Mouse (Mus musculus) monocyte, adult 2 months (primary cell): ENCODE measurements around the gene 2010111I01Rik.

Experiments used
- DNase-seq, 2 experiments: peaks; one replicate each; pipeline ENCODE4 v3.0.0; 2022; ENCODE audit warnings: low spot score in 2 of 2, low read depth in 1 of 2

2010111I01Rik gene

DNA sequence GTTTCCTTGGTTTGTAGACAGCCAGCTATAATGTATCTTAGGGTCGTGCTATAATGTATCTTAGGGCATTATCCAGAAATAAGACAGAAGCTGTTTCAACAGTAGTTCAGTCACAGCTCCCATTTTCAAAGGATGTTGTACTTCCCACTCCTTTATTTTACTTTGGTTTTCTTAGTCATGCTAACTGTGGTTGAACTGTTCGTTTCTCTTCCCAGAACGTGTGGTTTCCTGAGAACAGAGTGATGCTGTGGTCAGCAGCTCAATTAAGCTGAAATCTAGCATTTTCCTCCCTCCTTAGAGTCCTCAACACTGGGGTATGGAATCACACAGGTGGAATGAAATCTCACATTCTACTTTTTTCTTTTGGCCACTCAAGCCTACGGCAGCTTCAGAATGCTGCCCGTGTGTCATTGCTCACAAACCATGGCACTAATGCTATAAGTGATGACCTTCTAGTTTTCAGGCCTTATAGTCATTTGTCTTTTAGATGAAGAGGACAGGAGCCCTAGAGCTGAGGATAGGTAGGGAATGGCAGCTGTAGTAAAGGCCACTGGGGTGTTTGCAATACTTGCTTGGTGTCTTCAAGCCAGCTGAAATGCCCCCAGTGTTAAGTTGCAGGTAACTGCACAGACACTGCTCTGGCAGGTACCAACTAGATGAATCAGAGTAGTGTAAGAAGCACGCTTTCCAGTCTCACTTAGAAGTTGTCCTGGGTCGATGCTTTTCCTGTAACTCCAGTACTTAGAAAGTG lies 289.4 kb downstream of the 2010111I01Rik start:
- no peak for DNase-seq

DNA sequence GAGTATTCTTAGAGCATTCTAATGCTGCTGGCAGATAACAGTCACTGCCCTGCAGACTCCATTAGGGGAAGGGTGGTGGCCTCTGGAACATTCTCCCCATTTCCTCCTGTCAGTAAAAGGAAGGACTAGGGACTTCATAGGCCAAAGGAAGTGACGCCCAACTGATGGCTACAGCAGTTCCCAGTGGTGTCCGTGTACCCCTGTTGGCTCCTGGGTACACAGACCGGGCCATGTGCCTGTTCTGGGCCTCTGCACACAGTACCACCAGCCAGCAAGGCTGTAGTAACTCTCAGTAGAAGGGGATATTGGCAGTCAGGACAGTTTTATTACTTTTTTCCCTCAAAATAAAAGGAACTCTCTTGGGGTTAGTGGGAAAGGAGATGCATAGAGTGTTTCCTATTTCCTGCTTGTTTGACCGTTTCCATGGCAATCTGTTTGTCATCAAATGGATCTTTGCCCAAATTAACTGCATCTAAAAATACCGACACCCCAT lies 290.9 kb downstream of the 2010111I01Rik start:
- peak in 1 of 2 experiments; percentile 21 for DNase-seq

DNA sequence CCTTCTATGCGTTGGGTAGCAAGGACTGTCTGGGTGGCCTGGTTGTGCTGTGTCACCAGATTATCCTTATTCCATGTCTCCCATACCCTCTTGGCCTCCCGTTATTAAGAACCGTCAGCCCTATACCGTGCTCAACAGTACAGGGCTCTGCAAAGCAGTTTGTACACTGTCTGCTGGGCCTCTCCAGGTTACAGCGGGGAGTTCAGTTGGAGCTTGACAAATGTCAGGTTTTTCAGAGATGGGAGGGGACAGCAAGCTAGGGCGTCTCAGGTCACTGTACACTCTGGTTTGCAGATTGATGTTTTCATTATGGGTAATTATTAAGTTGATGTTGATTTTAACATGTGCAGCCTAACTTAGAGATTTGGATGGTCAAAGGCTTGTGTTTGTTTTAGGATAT lies 291.5 kb downstream of the 2010111I01Rik start:
- DNase-seq = no peak

DNA sequence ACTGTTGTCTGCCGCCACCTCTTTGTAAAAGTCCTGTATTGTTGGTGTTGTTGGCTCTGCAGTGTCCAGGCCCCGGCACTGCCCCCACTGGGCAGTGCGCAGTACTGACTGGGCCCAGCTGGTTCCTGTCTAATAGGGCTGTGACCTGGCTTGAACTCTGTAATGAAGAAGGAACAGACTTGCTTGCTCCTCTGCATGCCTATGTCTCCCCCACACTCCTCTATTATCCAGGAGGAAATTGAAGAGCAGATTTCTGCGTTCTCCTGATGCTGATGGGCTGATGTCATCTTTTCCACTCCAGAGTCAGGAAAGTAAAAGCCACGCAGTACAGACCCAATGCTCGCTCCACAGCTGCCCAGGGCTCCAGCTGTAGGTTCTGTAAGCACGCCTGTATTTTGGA lies 292.1 kb downstream of the 2010111I01Rik start:
- peak in 1 of 2 experiments; percentile 23 for DNase-seq

DNA sequence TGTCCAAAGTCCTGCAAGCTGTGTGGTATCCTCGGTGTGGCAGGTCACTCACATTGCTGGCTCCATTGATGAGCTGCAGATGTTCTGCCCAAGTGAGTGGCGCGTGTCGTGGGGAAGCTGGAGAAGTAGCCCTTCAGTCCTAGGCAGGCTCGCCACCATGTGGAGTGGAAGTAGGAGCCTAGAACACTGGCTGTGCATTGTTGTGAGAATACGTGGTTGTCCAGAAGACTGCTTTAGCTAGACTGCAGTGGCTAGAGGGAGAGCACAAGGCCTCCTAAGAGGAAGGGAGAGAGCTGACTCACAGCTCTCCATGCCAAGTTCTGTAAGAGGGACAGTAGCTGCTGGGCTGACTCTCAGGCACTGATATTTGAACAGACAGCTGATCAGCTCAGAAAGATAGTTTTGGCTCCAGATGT lies 293.5 kb downstream of the 2010111I01Rik start:
- DNase-seq = no peak

DNA sequence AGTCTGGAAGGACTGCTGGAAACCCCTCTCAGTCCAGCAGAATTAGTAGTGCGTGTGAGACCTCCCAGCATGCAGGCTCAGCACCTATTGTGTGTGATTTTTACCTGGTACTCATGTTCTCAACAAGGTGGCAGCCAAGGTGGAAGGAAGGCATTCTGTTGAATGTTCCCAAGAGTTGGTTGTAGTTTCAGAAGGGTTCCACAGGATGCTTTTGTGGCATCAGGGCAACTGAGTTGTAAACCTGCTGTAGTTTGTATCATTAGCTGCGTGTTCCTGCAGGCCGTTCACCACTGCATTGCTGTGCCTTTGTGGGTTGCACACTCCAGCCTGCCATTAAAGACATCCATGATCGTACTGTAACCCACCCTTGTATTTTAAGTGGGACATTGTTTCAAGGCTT lies 294.0 kb downstream of the 2010111I01Rik start:
- DNase-seq = no peak

DNA sequence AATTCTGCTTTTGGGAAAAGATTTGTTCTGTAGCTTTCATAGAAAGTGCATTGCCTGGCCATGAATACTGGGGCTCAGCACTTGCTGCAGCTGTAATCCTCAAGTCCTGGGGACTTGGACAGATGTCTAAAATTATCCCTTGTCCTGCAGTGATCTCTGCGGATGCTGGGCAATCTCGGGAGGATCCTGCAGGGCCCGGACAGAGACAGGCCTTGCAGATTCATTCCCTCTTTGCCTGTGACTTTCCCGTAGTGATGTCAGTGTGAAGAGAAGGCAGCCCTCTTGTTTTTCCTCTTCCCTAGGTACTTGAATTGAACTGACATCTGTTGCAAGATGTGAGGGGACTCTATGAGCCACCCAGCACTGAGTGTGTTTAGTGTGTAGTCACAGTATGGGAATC lies 295.4 kb downstream of the 2010111I01Rik start:
- no peak for DNase-seq

DNA sequence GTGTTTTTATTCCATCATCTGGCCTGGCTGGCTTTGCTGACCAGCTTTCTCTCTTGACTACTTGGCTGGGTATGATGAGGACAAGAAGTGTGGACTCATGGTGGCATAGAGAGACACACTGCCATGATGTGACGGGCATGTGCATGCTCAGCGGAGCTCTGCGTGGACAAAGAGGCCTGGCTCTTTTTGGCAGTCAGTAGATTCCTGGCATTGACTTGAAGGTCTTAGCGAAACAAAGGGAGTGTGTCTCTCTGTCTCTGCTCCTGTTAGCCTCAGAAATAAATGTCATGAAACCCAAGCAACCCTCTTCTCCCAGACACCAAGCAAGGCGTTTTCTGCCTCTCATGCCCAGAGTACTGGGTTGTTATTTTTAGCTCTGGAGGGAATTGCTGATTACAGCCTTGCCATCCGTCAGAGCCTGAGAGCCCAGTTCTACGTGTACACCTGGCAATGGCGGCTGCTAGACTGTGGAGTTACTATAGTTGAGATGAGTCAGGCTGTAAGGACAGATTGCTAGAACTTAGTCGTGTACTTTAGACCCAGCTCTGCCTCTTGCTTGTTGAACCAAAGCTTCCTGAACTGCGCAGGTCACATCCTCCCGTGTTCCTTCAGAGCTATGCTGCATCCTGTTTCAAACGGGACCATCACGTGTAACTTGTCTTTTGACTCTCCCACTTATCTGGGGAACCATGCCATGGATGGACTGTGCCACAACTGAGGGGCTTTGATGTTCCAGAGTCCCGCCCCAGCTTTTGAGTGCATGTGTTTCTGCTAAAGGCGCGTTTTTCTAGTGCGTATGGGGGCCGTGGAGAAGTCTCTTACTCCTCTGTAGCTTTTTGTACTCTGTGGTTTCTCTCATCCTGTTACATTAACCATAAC lies 296.3 kb downstream of the 2010111I01Rik start:
- no peak for DNase-seq

DNA sequence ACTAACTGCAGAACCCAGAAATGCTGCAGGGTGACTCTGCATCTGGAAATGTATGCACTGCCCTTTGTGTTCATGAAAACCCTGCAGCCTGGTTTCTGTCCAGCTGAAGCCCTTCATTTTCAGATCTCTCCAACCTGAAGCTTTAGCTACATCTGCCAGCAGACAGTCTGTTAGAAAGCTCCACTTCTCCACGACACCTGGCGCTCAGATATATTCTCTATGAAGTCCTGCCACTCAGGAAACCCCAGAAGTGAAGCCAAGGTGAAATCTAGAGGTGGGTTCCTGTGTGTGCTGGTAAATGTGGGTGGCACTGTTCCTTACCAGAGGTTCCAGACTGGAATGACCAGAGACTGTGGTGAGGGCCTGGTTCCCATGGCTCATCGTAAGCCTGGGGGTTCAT lies 297.0 kb downstream of the 2010111I01Rik start:
- no peak for DNase-seq

DNA sequence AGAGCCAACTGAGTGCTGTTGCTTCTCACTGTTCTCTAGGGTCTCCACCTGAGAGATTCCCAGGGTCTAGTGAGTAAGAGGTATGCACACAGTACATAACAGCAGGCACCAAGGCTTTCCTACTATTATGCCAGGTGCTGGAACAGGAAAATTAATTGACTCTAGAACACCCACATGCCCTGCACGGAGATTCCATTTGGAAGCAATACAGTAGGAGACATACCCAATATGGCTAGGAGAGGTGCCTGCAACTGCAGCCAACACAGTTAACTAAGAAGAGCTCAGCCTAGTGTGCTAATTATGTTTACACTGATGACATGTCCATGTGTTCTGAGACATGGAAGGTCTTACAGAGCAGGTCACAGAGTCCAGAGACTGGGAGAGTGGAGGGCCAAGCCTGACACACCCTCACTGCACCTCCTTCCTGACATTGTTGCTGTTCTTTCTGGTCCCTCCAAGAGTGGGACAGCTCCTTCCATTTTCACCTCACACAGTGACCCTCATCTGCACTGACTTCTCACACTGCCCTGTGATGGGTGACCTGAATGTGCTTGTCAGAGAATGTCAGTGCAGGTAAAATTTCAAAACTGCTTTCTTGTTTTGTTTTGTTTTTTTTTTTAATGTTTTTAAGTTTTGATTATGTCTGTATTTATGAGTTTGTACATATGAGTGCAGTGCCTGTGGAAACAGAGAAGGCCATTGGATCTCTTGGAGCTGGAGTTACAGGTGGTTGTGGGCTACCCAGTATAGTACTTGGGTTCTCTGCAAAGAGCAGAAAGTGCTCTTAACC lies 297.7 kb downstream of the 2010111I01Rik start:
- no peak for DNase-seq

DNA sequence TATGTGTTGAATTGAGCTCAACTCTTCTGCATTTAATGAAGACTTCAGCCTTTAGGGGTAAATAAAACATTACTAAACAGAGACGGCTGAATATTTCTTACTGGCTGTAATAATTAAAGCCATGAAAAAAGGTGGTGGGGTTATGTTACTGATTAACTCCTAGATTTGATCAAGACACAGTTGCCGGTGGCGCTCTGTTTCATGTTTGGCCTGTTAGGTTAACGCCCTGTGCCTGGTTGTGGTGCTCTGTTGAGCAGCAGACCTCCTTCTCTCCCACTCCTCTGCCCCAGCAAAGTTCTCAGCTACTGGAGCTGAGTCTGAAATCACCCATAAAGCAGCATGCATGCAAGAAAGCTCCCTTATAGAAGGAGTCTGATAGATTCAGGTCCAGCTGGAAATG lies 303.7 kb downstream of the 2010111I01Rik start:
- no peak for DNase-seq

DNA sequence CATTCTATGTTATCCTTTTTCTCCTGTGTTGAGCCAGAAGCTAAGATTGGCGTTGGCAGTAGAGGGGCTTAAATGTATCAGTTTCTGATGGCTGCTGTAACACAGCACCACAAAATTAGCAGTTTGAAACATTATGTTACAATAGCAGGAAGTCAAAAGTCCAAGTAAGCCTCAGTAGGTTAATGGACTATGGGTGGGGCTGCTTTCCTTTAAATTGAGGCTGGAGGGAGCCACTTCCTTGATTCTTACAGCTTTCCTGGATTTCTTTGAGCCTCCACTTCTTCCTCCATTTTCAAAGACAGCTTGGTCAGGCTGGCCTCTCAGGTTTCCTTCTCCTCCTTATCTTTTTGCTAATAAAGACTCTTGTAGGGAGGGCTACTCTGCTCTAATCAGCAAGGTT lies 304.1 kb downstream of the 2010111I01Rik start:
- DNase-seq = no peak

DNA sequence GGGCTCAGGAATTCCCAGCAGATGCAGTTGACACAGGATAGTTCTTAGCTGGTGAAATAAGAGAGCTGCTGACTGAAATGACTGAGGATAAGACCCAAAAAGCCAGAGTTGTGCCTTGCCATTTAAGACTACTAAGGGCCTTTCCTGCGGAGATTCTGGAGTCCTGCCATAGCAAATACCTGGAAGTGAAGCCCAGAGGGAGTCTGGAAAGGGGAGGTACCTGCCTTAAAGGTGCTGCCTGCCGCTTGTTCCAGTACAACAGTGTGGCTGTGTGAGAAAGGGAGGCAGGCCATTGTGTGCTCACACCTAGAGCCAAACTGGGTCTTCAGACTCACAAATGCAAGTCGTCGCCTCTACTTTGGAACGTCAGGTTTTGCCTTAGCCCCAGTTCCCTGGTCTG lies 305.5 kb downstream of the 2010111I01Rik start:
- DNase-seq = no peak

DNA sequence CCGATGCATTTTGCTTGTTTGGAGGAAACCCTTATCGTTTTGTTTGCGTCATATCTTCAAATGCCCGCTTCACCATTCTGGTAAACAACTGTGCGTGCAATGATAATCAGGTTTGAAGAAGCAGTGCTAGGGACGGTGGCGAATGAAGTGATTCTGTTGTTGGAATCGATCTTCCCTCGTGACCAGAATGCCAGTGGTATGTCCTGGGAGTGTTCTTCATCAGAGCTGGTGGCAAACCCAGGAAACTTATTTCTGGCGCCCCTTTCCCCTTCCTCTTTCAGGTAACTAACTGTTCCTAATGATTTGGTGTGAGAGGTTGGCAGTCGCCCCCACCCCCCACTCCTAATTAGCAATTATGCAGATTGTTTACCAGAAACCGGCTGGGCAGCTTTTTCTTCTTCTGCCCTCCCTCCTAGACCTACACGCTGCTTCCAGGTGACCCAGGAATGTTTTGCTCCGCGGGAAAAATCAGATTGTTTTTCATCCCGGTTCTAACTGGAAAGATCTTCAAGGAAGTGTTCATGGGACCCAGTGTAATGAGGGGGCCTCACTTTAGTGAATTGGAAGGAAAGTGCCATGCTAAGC lies 307.4 kb downstream of the 2010111I01Rik start:
- DNase-seq = no peak

DNA sequence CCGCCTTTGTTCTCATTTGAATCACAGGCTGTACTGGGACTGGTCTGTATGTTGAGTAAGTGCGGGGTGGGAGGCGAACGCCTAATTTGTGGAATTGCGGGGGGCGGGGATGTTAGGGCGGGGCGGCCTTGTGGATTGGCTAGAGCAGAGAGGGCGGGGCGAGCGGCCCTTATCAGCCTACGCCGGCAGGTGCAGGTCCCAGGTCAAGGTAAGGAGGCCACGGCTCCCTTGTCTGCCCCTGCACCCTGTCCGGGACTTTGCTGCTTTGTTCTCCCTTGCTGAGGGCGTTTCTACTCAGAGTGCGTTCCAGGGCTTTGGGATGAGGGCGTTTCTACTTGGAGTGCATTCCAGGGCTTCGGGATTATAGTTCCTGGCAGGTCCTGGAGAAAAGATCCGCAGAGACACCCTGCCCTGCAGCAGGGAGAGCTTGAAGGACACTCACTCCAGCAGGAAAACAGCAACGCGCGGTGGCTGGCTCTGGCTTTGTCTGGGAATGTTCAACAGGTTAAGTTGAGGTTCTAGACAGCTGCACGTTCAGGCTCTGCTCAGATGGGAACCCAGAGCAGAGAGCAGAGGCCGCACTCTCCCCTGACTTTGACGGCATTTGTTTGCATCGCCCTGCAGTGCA lies 308.0 kb downstream of the 2010111I01Rik start:
- DNase-seq = no peak

DNA sequence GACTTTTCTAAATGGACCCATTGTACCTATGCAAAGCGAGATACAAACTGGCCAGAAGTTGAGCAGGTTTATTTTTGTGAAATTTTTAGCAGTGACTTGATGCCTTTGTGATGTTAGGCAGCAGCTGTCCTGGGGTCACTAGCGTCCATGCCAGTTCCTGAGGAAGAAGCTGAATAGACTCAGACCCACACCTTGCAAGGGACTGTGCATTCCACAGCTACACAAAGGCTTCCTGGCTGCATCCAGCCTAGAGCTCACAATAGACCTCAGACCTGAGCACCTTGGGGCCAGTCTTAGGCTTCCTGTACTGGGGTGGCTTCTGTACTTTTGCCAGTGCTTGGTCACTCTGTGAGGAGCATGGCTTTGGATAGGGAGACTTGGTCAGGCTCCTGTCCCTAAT lies 309.2 kb downstream of the 2010111I01Rik start:
- no peak for DNase-seq

DNA sequence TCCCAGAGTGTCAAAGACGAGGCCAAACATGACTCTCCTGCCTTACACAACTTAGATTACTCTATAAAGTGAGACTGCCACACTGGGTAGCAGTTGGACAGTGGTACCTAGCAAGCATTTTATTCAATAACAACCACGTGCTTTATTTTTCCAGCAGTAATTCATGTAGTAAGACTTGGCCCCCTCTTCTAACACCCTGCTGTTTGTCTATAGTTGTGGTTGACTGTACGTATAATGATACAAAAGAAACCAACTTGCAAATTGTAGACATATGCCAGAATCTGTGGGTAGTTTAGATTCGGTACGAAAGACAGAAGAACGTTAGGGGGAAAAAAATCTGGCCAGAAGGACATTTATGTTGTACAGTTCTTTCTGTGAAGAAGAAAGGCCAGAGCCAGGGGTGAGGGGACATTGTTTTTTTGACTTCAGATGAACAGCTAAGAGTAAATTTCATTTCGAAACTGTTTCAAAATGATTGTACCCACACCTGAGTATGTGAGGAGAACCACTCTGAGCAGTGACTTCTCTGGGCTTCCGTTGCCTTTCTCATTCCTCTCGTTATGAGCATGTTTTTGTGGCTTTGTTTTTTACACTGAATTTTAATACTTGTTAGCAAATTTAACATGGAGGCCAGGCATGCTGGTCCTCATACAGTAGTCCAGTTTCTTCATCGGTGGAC lies 309.9 kb downstream of the 2010111I01Rik start:
- DNase-seq = no peak

DNA sequence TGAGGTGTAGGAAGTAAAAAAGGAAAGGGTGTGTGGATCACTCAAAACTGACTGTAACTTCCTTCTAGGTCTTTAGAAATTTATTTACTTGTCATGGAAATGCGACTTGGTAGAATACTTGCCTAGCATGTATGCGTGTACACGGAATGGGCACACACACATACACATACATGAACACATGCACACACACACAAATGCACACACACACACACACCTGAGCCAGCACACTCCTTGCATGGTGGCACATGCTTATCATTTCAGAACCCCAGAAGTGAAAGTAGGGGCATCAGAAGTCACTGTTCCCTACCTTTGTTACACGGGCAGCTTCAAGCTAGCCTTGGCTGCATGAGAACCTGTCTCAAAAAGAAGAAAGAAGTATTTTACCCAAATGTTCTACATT lies 311.7 kb downstream of the 2010111I01Rik start:
- no peak for DNase-seq

DNA sequence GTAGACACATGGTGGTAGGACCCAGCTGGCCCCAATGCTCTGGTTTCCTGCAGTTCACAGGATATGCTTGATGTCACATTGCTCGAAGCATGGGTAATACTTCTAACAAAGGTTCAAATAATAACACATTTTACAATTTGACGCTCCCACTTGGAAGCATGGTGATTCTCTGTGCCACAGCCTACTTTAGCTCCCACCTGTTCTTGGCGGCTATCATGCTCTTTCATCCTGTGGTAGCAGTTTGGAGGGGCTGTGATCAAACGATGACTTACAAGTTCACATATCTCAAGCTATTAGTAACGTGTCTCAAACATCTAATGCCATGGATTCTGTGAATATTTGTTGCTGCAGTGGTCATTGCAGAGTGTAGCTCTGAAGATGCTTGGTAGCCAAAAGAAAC lies 312.6 kb downstream of the 2010111I01Rik start:
- no peak for DNase-seq

DNA sequence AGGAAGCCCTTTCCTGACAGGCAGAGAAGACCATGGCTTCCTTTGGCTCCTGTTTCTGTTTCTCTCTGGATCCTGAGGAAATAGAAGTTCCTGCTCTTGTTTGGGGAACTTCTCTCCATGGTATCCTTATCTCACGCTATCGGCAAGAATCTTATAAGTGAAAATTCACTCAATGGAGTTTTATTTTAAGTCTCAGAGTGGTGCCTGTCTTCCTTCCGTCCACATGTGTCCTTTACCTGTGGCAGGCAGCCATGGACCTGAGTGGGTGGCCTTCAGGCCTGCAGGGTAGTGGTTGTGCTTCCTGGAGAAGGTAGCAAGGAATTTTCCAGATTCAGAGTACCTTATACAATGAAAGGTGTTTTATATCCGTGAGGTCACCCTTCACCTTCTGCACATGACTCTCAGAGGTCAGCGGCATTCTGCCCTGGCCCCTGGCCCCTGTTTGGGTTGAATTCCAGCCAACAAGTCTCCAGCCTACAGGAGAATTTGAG lies 313.5 kb downstream of the 2010111I01Rik start:
- DNase-seq = no peak
